Mouse (Mus musculus): ENCODE results near the gene Rabgap1l. TPM values are rescaled to one million over a fixed set of nuclear protein-coding genes. Genes with fewer than 3 reads are reported as not detected.
A peak's percentile ranks its signal among the peaks of the same experiment; 100 is the strongest.

The Rabgap1l gene
- polyA plus RNA-seq, 1 experiment = 25.6 TPM

- DNase-seq = no peak
- 62% methylated on average over 6 of the region's 6 CpGs for WGBS
- H3K4me3 ChIP-seq (replicated peaks; ENCODE audit: extremely low read depth, low read depth, low read length) = no peak overlapping the region
- H3K4me1 ChIP-seq (ENCODE audit: control insufficient read depth, insufficient read depth, low read length) = peaks cover 3% of the 10 kb centered on the region
- TF ChIP-seq POLR2A (IDR thresholded peaks at IDR 0.05; ENCODE audit: borderline replicate concordance, extremely low read depth, low read depth, low read length) = no peak
Observed at GRCm38 (mm10) chr1:160353732-160354455, 439.1 kb downstream of the Rabgap1l start.

GRCm38 (mm10) chr1:160352309-160352708, 440.7 kb downstream of the Rabgap1l start:
- DNase-seq = no peak
- Histone ChIP-seq H3K4me1 (ENCODE audit: control insufficient read depth, insufficient read depth, low read length) (peaks cover 3% of the 10 kb centered on the region), H3K4me3 (replicated peaks; ENCODE audit: extremely low read depth, low read depth, low read length) (no peak overlapping the region)
- 45% methylated on average over 4 of the region's 4 CpGs for WGBS
- TF ChIP-seq CTCF (IDR thresholded peaks at IDR 0.05; ENCODE audit: insufficient read depth, low read length) (no peak), POLR2A (IDR thresholded peaks at IDR 0.05; ENCODE audit: borderline replicate concordance, extremely low read depth, low read depth, low read length) (no peak)

DNA sequence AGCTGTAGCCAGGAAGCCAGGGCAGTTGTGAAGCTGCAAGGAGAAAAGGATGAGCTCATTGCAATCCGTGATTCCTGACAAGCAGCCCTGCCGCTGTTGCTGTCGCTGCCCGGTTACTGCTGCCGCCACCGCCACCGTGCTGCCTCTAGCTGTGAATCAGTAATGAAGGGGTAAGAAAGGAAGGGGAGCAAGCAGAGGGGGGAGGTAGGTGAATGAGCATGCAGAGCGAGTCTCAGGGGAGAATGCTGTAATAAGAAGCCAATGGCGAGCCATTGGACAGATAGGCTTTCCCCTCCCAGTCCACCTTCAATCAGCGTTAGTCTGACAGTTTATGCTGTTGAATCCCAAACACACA, 441.2 kb downstream of the Rabgap1l start:
- Histone ChIP-seq H3K4me3 (replicated peaks; ENCODE audit: extremely low read depth, low read depth, low read length) (peak overlapping the region; percentile 14), H3K4me1 (ENCODE audit: control insufficient read depth, insufficient read depth, low read length) (peaks cover 3% of the 10 kb centered on the region)
- DNase-seq = peak; percentile 6
- TF ChIP-seq CTCF (IDR thresholded peaks at IDR 0.05; ENCODE audit: insufficient read depth, low read length) = no peak
- no peak for TF ChIP-seq POLR2A (IDR thresholded peaks at IDR 0.05; ENCODE audit: borderline replicate concordance, extremely low read depth, low read depth, low read length)
- WGBS = 5% methylated on average over 10 of the region's 10 CpGs

GRCm38 (mm10) chr1:160351146-160351879, 441.7 kb downstream of the Rabgap1l start:
- no peak overlapping the region for H3K4me3 ChIP-seq (replicated peaks; ENCODE audit: extremely low read depth, low read depth, low read length)
- WGBS = 42% methylated on average over 13 of the region's 13 CpGs

DNA sequence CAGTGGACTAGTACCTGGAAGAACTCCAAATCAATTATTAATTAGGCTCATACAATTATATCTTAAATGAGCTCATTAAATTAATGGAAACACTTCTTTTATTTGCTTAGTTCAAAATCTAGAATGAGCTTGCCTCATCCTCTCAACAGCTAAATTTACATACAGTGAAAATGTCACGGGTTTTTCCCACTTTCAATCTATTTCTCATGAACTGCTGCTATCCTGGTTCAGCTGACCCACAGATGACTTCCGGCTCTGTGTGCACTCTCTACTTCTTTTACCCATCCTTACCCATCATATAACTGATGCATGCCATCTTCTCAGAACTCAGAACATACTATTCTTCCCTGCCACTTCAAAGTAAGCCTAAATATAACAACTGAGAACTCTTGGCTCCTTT, 452.4 kb downstream of the Rabgap1l start:
- Histone ChIP-seq H3K4me1 (ENCODE audit: control insufficient read depth, insufficient read depth, low read length) (no peaks in the 10 kb centered on the region), H3K4me3 (replicated peaks; ENCODE audit: extremely low read depth, low read depth, low read length) (no peak overlapping the region)
- TF ChIP-seq CTCF (IDR thresholded peaks at IDR 0.05; ENCODE audit: insufficient read depth, low read length) (no peak), POLR2A (IDR thresholded peaks at IDR 0.05; ENCODE audit: borderline replicate concordance, extremely low read depth, low read depth, low read length) (no peak)
- WGBS = 79% methylated on average over 2 of the region's 2 CpGs
- DNase-seq = no peak

More at GRCm38 (mm10) chr1:160351146-160351879, 441.7 kb downstream of the Rabgap1l start:
- no peak for DNase-seq
- TF ChIP-seq CTCF (IDR thresholded peaks at IDR 0.05; ENCODE audit: insufficient read depth, low read length) (no peak), POLR2A (IDR thresholded peaks at IDR 0.05; ENCODE audit: borderline replicate concordance, extremely low read depth, low read depth, low read length) (no peak)
- H3K4me1 ChIP-seq (ENCODE audit: control insufficient read depth, insufficient read depth, low read length) = peaks cover 3% of the 10 kb centered on the region

GRCm38 (mm10) chr1:160339374-160339773, 453.6 kb downstream of the Rabgap1l start:
- Histone ChIP-seq H3K4me3 (replicated peaks; ENCODE audit: extremely low read depth, low read depth, low read length) (no peak overlapping the region), H3K4me1 (ENCODE audit: control insufficient read depth, insufficient read depth, low read length) (no peaks in the 10 kb centered on the region)
- 45% methylated on average over 4 of the region's 4 CpGs for whole genome bisulfite sequencing
- DNase-seq = no peak
- TF ChIP-seq CTCF (IDR thresholded peaks at IDR 0.05; ENCODE audit: insufficient read depth, low read length) = no peak

GRCm38 (mm10) chr1:160334791-160335190, 458.2 kb downstream of the Rabgap1l start:
- no peaks in the 10 kb centered on the region for H3K4me1 ChIP-seq (ENCODE audit: control insufficient read depth, insufficient read depth, low read length)
- no peak overlapping the region for H3K4me3 ChIP-seq (replicated peaks; ENCODE audit: extremely low read depth, low read depth, low read length)
- WGBS = 73% methylated on average over 4 of the region's 4 CpGs
- no peak for DNase-seq
- TF ChIP-seq CTCF (IDR thresholded peaks at IDR 0.05; ENCODE audit: insufficient read depth, low read length) (no peak), POLR2A (IDR thresholded peaks at IDR 0.05; ENCODE audit: borderline replicate concordance, extremely low read depth, low read depth, low read length) (no peak)

DNA sequence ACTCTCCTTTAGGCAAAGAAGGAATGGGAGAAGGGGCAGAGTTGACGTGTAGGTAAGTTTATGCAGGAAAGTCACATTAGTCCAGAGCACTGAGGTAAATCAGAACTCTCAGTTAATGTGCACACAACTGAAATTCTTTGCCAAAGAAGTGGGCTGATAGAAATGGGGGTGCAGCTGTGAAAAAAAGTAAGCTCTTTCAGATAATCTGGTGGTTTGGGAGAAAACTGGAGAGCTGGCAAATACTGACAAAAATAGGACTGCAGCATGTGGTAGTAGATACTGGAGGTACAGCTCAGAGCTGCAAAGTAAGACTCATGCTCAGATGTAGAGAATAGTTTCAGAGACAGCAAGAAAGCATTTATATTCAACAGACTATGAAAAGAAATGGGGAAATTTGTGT, 462.2 kb downstream of the Rabgap1l start:
- H3K4me1 ChIP-seq (ENCODE audit: control insufficient read depth, insufficient read depth, low read length) = no peaks in the 10 kb centered on the region
- WGBS = 77% methylated on average over 1 of the region's 1 CpGs
- TF ChIP-seq POLR2A (IDR thresholded peaks at IDR 0.05; ENCODE audit: borderline replicate concordance, extremely low read depth, low read depth, low read length) = no peak
- TF ChIP-seq CTCF (IDR thresholded peaks at IDR 0.05; ENCODE audit: insufficient read depth, low read length) = no peak
- DNase-seq = no peak
- H3K4me3 ChIP-seq (replicated peaks; ENCODE audit: extremely low read depth, low read depth, low read length) = no peak overlapping the region

DNA sequence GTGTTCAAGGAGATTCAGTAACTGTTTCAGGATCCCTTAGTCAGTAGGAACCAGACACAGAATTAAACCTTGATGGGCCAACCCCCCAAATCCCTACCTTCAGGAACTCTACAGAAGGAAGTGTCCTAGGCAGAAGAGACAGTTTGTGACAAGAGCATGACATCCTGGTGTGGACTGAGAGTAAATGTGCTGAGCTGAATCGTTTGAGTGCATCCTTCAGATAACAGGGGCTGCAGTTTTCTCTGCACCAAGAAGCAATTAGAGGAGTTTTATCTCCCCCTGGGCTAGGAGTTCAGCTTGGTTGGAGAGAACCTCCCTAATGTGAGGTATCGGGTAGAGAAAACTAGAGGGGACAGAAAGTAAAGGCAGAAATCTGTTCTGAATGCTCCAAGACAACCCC, 462.8 kb downstream of the Rabgap1l start:
- no peak for DNase-seq
- Histone ChIP-seq H3K4me1 (ENCODE audit: control insufficient read depth, insufficient read depth, low read length) (no peaks in the 10 kb centered on the region), H3K4me3 (replicated peaks; ENCODE audit: extremely low read depth, low read depth, low read length) (no peak overlapping the region)
- TF ChIP-seq CTCF (IDR thresholded peaks at IDR 0.05; ENCODE audit: insufficient read depth, low read length) (no peak), POLR2A (IDR thresholded peaks at IDR 0.05; ENCODE audit: borderline replicate concordance, extremely low read depth, low read depth, low read length) (no peak)
- WGBS = 60% methylated on average over 2 of the region's 2 CpGs

DNA sequence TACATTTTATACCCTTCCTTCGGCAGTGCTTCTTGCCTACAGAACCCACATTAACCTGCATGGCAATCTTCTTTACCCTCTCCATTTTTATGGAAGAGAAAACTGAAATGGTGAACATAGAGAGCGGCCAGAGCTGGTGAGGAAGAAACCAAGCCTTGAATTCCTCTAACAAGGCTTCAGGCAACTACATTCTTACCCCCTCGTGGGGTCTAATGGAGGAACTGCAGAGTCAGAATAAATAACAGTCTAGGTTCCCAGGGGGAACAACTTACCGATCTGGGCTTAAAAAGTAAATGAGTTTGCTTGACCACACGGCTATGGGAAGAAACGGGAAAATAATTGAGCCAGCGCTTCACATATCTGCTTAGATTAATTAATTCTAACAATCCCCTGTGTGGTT, 463.2 kb downstream of the Rabgap1l start:
- TF ChIP-seq POLR2A (IDR thresholded peaks at IDR 0.05; ENCODE audit: borderline replicate concordance, extremely low read depth, low read depth, low read length) (no peak), CTCF (IDR thresholded peaks at IDR 0.05; ENCODE audit: insufficient read depth, low read length) (no peak)
- WGBS = 73% methylated on average over 7 of the region's 7 CpGs
- no peak overlapping the region for H3K4me3 ChIP-seq (replicated peaks; ENCODE audit: extremely low read depth, low read depth, low read length)
- DNase-seq = no peak
- no peaks in the 10 kb centered on the region for H3K4me1 ChIP-seq (ENCODE audit: control insufficient read depth, insufficient read depth, low read length)
